Mouse (Mus musculus) left cerebral cortex, adult 18-20 months (tissue): ENCODE data around the gene Etv5. TPM values are rescaled to one million over a fixed set of nuclear protein-coding genes. Genes with fewer than 3 reads are reported as not detected.

Experiments used
- DNase-seq, 2 experiments: peaks; one replicate each; pipeline ENCODE4 v3.0.0; 2021 to 2022; ENCODE audit warnings: low spot score in 2 of 2, mixed read lengths in 1 of 2
- long read RNA-seq, 2 experiments: library from polyadenylated mRNA; stranded (forward); transcript quantifications; one replicate each; pipeline ENCODE4 v2.0.0; 2021
- total RNA-seq, 2 experiments: library from RNA; stranded (reverse); gene quantifications; 2 replicates each; pipeline ENCODE4 v1.2.3; 2021

Etv5 gene
- 100 to 1,000 TPM in 1 of 2 experiments, 10 to 100 TPM in 1; 89.3 to 104 TPM for total RNA-seq
- long read RNA-seq, experiment 1, transcript Etv5-201 (13 exons, 3,975 nt): major isoform, 43 of 77 reads
- long read RNA-seq, experiment 1, partial matches to known transcripts: 20 of 77 reads
- long read RNA-seq, experiment 1, other reads (novel, unspliced or antisense): 14 of 77 reads
- long read RNA-seq, experiment 2, transcript Etv5-201 (13 exons, 3,975 nt): major isoform, 17 of 40 reads
- long read RNA-seq, experiment 2, partial matches to known transcripts: 7 of 40 reads
- long read RNA-seq, experiment 2, other reads (novel, unspliced or antisense): 16 of 40 reads

GRCm38 (mm10) chr16:22439499-22440177 lies at the start of gene Etv5:
Etv5 (minus strand) TSS chr16:22439719.
- peak; percentile 98 to 100 for DNase-seq

- DNase-seq: peak; percentile 45 to 54
These were observed 44.4 kb upstream of the Etv5 start for GRCm38 (mm10) chr16:22483900-22484299.

GRCm38 (mm10) chr16:22479322-22479721 lies 39.8 kb upstream of the Etv5 start:
- no peak for DNase-seq

- DNase-seq: no peak
These were observed 32.2 kb upstream of the Etv5 start for GRCm38 (mm10) chr16:22471728-22472127.

GRCm38 (mm10) chr16:22469385-22469784 lies 29.9 kb upstream of the Etv5 start:
- DNase-seq: no peak

- no peak for DNase-seq
These were observed 27.6 kb upstream of the Etv5 start for GRCm38 (mm10) chr16:22467111-22467510.

- DNase-seq: no peak
These were observed 26.9 kb upstream of the Etv5 start for GRCm38 (mm10) chr16:22466381-22466780.

- DNase-seq: peak in 1 of 2 experiments; percentile 33
These were observed 22.7 kb upstream of the Etv5 start for GRCm38 (mm10) chr16:22462220-22462619.

- DNase-seq: no peak
These were observed 22.2 kb upstream of the Etv5 start for GRCm38 (mm10) chr16:22461728-22462127.

GRCm38 (mm10) chr16:22460960-22461359 lies 21.4 kb upstream of the Etv5 start:
- no peak for DNase-seq

- no peak for DNase-seq
These were observed 12.6 kb upstream of the Etv5 start for GRCm38 (mm10) chr16:22452082-22452481.

GRCm38 (mm10) chr16:22448093-22448492 lies 8.6 kb upstream of the Etv5 start:
- DNase-seq: no peak

GRCm38 (mm10) chr16:22444786-22445185 lies 5.3 kb upstream of the Etv5 start:
- no peak for DNase-seq

GRCm38 (mm10) chr16:22442202-22442601 lies 2.7 kb upstream of the Etv5 start:
- no peak for DNase-seq

- no peak for DNase-seq
These were observed 1.8 kb upstream of the Etv5 start for GRCm38 (mm10) chr16:22441317-22441716.

GRCm38 (mm10) chr16:22440269-22440668 lies 750 bp upstream of the Etv5 start:
- peak; percentile 48 to 56 for DNase-seq

- peak; percentile 71 to 80 for DNase-seq
These were observed 812 bp downstream of the Etv5 start for GRCm38 (mm10) chr16:22438441-22439373.

GRCm38 (mm10) chr16:22436106-22436505 lies 3.4 kb downstream of the Etv5 start:
- no peak for DNase-seq

- DNase-seq: no peak
These were observed 5.0 kb downstream of the Etv5 start for GRCm38 (mm10) chr16:22434530-22434929.

GRCm38 (mm10) chr16:22433944-22434343 lies 5.6 kb downstream of the Etv5 start:
- no peak for DNase-seq

GRCm38 (mm10) chr16:22431773-22432172 lies 7.7 kb downstream of the Etv5 start:
- DNase-seq: no peak

- DNase-seq: no peak
These were observed 8.2 kb downstream of the Etv5 start for GRCm38 (mm10) chr16:22431335-22431734.
